Mouse (Mus musculus) liver, postnatal 0 days (tissue): ENCODE measurements around the gene Icam1.

Experiments
- CTCF ChIP-seq: sonication (generic); IDR thresholded peaks from 2 replicates; pipeline ENCODE4 v1.5.1; 2016; ENCODE audit warnings: antibody characterized with exemption, low read depth
- EP300 ChIP-seq: IDR thresholded peaks from 2 replicates; pipeline ENCODE4 v1.6.1; 2016; ENCODE audit warnings: antibody characterized with exemption, low read depth, mild to moderate bottlenecking

- TF ChIP-seq EP300 (no peak), CTCF (no peak)
Observed at GRCm38 (mm10) chr9:21074173-21074572, 58.4 kb downstream of the Icam1 start.
